Mouse (Mus musculus) lung, postnatal 0 days (tissue): ENCODE data around the gene Mcu.

Experiments
- CTCF ChIP-seq: IDR thresholded peaks from 2 replicates; pipeline ENCODE4 v1.5.1; 2016; ENCODE audit warnings: antibody characterized with exemption, mild to moderate bottlenecking
- EP300 ChIP-seq: IDR thresholded peaks from 2 replicates; pipeline ENCODE4 v1.6.1; 2016; ENCODE audit warnings: antibody characterized with exemption, mild to moderate bottlenecking, control low read depth

- TF ChIP-seq CTCF (no peak), EP300 (no peak)
Measured at GRCm38 (mm10) chr10:59465546-59465945, 150.9 kb downstream of the Mcu start.
